Mouse (Mus musculus): ENCODE results near the gene Crb1. TPM values are rescaled to one million over a fixed set of nuclear protein-coding genes. Genes with fewer than 3 reads are reported as not detected.

Gene Crb1
- polyA plus RNA-seq, 1 experiment from 2014 or later = 0.04 TPM

DNA sequence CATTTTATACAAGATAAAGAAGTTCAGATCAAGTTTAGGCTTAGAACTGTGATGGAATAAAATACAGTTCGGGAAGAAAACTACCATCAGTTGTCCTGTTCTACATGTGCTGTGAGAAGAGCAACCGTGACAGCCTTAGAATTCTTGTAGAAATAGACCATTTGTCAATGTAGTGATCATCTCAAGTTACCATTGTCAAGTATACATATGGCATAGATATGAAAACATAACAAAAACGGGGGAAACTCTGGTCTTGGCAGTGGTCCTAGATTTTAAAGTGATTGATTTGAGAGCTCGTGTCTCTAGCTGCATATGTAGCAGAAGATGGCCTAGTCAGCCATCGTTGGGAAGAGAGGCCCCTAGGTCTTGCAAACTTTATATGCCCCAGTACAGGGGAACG lies 127.7 kb downstream of the Crb1 start:
- WGBS = 46% methylated on average over 6 of the region's 6 CpGs
- no peak overlapping the region for H3K4me2 ChIP-seq (ENCODE audit: low read depth, low read length)
- no peak overlapping the region for H3K27ac ChIP-seq (ENCODE audit: low read length)
- H3K27me3 ChIP-seq (ENCODE audit: control insufficient read depth, insufficient read depth, low read depth, low read length) = no peaks in the 10 kb centered on the region
- no peaks in the 10 kb centered on the region for H3K36me3 ChIP-seq (ENCODE audit: control insufficient read depth, insufficient read depth, low read length)
- no peak overlapping the region for H3K4me3 ChIP-seq (ENCODE audit: low read length)
- no peaks in the 10 kb centered on the region for H3K9me3 ChIP-seq (ENCODE audit: control insufficient read depth, low read length)
- no peak overlapping the region for H3K9ac ChIP-seq (ENCODE audit: low read length)
- 0 out of 2 replicates have a peak, but pooled peaks have one; percentile 43 for ATAC-seq (ENCODE audit: low read depth)
- no peaks in the 10 kb centered on the region for H3K4me1 ChIP-seq (replicated peaks; ENCODE audit: control insufficient read depth, insufficient read depth, low read length)

GRCm38 (mm10) chr1:139246723-139247380 lies 130.0 kb downstream of the Crb1 start:
- Histone ChIP-seq H3K27ac (ENCODE audit: low read length) (no peak overlapping the region), H3K4me2 (ENCODE audit: low read depth, low read length) (no peak overlapping the region), H3K36me3 (ENCODE audit: control insufficient read depth, insufficient read depth, low read length) (no peaks in the 10 kb centered on the region), H3K4me1 (replicated peaks; ENCODE audit: control insufficient read depth, insufficient read depth, low read length) (no peaks in the 10 kb centered on the region), H3K9ac (ENCODE audit: low read length) (no peak overlapping the region), H3K4me3 (ENCODE audit: low read length) (no peak overlapping the region), H3K27me3 (ENCODE audit: control insufficient read depth, insufficient read depth, low read depth, low read length) (no peaks in the 10 kb centered on the region), H3K9me3 (ENCODE audit: control insufficient read depth, low read length) (no peaks in the 10 kb centered on the region)
- 84% methylated on average over 12 of the region's 12 CpGs for WGBS
- ATAC-seq (ENCODE audit: low read depth) = no peak

DNA sequence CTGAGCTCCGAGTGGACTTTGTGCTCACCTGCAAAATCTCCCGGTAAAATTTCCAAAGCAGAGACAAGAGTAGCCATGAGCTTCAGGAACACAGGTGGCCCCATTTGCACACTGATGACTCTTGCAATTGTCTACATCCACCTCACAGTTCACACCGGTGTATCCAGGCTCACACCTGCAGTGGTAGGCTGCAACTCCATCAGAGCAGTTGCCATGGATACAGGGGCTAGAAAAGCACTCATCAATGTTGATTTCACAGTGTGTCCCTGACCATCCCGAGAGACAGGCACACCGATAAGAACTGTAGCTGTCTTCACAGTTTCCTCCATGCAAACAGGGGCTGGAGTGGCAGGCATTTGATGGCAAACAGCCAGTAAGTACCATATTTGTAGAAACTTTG lies 140.1 kb downstream of the Crb1 start:
- no peaks in the 10 kb centered on the region for H3K36me3 ChIP-seq (ENCODE audit: control insufficient read depth, insufficient read depth, low read length)
- no peaks in the 10 kb centered on the region for H3K27me3 ChIP-seq (ENCODE audit: control insufficient read depth, insufficient read depth, low read depth, low read length)
- H3K27ac ChIP-seq (ENCODE audit: low read length) = no peak overlapping the region
- ATAC-seq (ENCODE audit: low read depth) = no peak
- H3K4me1 ChIP-seq (replicated peaks; ENCODE audit: control insufficient read depth, insufficient read depth, low read length) = 0 out of 2 replicates have a peak, but pooled peaks cover 6% of the 10 kb centered on the region
- H3K4me3 ChIP-seq (ENCODE audit: low read length) = no peak overlapping the region
- no peaks in the 10 kb centered on the region for H3K9me3 ChIP-seq (ENCODE audit: control insufficient read depth, low read length)
- H3K9ac ChIP-seq (ENCODE audit: low read length) = no peak overlapping the region
- H3K4me2 ChIP-seq (ENCODE audit: low read depth, low read length) = no peak overlapping the region
- WGBS = 61% methylated on average over 5 of the region's 5 CpGs

DNA sequence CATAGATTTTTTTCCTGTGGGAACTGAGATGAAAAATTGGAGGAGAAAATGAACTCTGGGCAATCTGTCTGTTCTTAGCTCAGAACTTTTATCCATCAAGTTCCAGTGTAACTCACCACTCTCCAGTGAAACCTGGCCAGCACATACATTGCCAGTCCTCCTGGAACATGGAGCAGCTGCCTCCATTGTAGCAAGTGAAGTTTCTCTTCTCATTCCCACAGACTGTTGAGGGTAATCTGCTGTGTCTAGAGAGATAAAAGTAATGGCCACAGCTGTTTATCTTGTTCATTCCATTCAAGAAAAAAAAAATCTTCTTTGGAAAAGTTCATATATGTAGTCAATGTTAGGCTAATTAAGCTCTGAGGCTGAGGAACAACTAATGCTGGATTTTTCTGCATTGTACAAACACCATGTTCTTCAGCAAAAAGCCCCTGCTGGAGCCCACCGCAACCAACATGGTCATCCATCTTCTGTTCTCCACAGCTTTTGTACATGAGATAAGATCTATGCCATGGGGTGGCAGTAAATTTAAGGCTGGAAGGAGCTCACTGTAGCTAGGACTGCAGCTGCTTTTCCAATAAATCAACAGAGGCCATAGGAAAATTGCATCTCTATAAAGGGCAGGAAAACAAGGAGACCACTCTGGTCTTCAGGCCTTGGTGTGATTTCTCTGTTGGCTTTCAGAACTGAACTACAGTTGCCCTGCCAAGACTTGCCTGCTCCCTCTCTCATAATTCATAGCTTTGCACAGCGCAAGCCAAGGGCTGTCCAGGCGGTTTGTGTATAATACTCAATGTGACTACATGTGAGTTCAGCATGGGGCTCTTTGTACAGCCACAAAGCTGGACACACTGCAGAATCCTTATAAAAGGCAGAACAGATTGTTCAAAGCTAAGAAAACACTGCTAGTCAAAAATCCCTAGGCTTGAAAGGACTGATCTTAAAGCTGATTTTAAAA lies 142.0 kb downstream of the Crb1 start:
- Histone ChIP-seq H3K27me3 (ENCODE audit: control insufficient read depth, insufficient read depth, low read depth, low read length) (no peaks in the 10 kb centered on the region), H3K27ac (ENCODE audit: low read length) (peak overlapping the region; percentile 77), H3K4me3 (ENCODE audit: low read length) (no peak overlapping the region), H3K4me1 (replicated peaks; ENCODE audit: control insufficient read depth, insufficient read depth, low read length) (0 out of 2 replicates have a peak, but pooled peaks cover 6% of the 10 kb centered on the region), H3K36me3 (ENCODE audit: control insufficient read depth, insufficient read depth, low read length) (no peaks in the 10 kb centered on the region), H3K9ac (ENCODE audit: low read length) (no peak overlapping the region), H3K4me2 (ENCODE audit: low read depth, low read length) (no peak overlapping the region), H3K9me3 (ENCODE audit: control insufficient read depth, low read length) (no peaks in the 10 kb centered on the region)
- WGBS = 43% methylated on average over 3 of the region's 3 CpGs
- ATAC-seq (ENCODE audit: low read depth) = peak; percentile 92

GRCm38 (mm10) chr1:139232636-139233035 lies 144.3 kb downstream of the Crb1 start:
- H3K27ac ChIP-seq (ENCODE audit: low read length) = peak overlapping the region; percentile 16; the same call in 1 of the 2 replicates
- ATAC-seq (ENCODE audit: low read depth) = peak; percentile 79
- WGBS = 23% methylated on average over 3 of the region's 3 CpGs

DNA sequence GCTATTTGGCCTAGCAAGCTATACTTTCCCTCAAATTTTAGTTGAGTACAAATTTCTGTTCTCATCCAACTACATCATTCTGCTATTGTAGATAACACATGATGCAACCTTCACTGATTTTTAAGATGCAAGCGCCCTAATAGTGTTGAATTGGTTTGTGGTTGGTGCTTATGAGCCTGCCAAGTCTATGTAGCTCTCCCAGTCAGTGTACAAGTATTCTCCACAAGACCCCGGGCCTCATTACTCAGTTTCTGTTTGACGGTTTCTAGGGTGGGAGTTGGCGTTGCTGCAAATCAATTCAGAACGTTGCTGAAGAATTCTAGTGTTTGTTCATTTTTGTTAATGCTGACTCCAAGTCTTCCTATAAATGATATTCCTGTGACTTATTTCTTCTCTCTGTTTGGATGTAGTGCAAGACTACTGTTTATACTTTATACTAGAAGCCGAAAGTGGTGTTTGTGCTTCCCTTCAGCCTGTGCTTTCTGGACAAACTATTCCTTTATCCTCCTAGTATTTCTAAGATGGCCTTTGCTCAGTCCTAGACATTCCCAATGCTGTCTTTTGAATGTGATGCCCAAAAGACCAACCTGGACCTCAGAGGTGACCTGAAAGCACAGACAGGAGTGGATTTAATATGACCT lies 152.5 kb downstream of the Crb1 start:
- ATAC-seq (ENCODE audit: low read depth) = no peak
- H3K27ac ChIP-seq (ENCODE audit: low read length) = no peak overlapping the region
- no peak overlapping the region for H3K4me2 ChIP-seq (ENCODE audit: low read depth, low read length)
- WGBS = 56% methylated on average over 6 of the region's 6 CpGs
- no peaks in the 10 kb centered on the region for H3K27me3 ChIP-seq (ENCODE audit: control insufficient read depth, insufficient read depth, low read depth, low read length)
- no peaks in the 10 kb centered on the region for H3K9me3 ChIP-seq (ENCODE audit: control insufficient read depth, low read length)
- no peaks in the 10 kb centered on the region for H3K4me1 ChIP-seq (replicated peaks; ENCODE audit: control insufficient read depth, insufficient read depth, low read length)
- no peak overlapping the region for H3K9ac ChIP-seq (ENCODE audit: low read length)
- no peak overlapping the region for H3K4me3 ChIP-seq (ENCODE audit: low read length)
- no peaks in the 10 kb centered on the region for H3K36me3 ChIP-seq (ENCODE audit: control insufficient read depth, insufficient read depth, low read length)

More at GRCm38 (mm10) chr1:139232636-139233035, 144.3 kb downstream of the Crb1 start:
- Histone ChIP-seq H3K4me3 (ENCODE audit: low read length) (no peak overlapping the region), H3K27me3 (ENCODE audit: control insufficient read depth, insufficient read depth, low read depth, low read length) (no peaks in the 10 kb centered on the region), H3K4me1 (replicated peaks; ENCODE audit: control insufficient read depth, insufficient read depth, low read length) (0 out of 2 replicates have a peak, but pooled peaks cover 6% of the 10 kb centered on the region), H3K4me2 (ENCODE audit: low read depth, low read length) (no peak overlapping the region), H3K9ac (ENCODE audit: low read length) (no peak overlapping the region), H3K36me3 (ENCODE audit: control insufficient read depth, insufficient read depth, low read length) (no peaks in the 10 kb centered on the region), H3K9me3 (ENCODE audit: control insufficient read depth, low read length) (no peaks in the 10 kb centered on the region)

DNA sequence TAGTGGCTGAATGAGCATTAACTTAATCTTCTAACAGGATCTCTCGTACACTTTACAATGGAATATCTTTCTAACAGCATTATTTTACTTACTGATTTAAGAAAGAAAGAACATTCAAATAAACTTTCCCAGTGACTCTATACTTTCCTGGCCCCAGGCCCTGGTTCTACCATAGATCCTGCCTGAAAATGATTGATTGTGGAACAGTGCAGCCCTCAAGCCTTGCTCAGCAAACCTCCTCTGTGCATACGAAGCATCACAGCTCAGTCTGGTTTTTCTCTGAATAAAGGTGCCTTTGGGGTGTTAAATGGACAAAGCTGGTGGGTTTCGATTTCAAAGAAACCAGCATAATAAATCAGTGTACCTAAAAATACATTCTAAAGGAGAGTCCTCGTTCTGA lies 153.1 kb downstream of the Crb1 start:
- Histone ChIP-seq H3K4me2 (ENCODE audit: low read depth, low read length) (no peak overlapping the region), H3K4me1 (replicated peaks; ENCODE audit: control insufficient read depth, insufficient read depth, low read length) (no peaks in the 10 kb centered on the region), H3K9ac (ENCODE audit: low read length) (no peak overlapping the region), H3K9me3 (ENCODE audit: control insufficient read depth, low read length) (no peaks in the 10 kb centered on the region), H3K27me3 (ENCODE audit: control insufficient read depth, insufficient read depth, low read depth, low read length) (no peaks in the 10 kb centered on the region), H3K27ac (ENCODE audit: low read length) (no peak overlapping the region), H3K4me3 (ENCODE audit: low read length) (no peak overlapping the region), H3K36me3 (ENCODE audit: control insufficient read depth, insufficient read depth, low read length) (no peaks in the 10 kb centered on the region)
- ATAC-seq (ENCODE audit: low read depth) = no peak
- 69% methylated on average over 4 of the region's 4 CpGs for WGBS

- H3K27me3 ChIP-seq (ENCODE audit: control insufficient read depth, insufficient read depth, low read depth, low read length) = no peaks in the 10 kb centered on the region
- H3K9ac ChIP-seq (ENCODE audit: low read length) = no peak overlapping the region
- WGBS = 68% methylated on average over 8 of the region's 8 CpGs
- no peak overlapping the region for H3K27ac ChIP-seq (ENCODE audit: low read length)
- peaks cover 3% of the 10 kb centered on the region; the same call in 1 of the 2 replicates for H3K4me1 ChIP-seq (replicated peaks; ENCODE audit: control insufficient read depth, insufficient read depth, low read length)
- H3K4me3 ChIP-seq (ENCODE audit: low read length) = no peak overlapping the region
- H3K4me2 ChIP-seq (ENCODE audit: low read depth, low read length) = no peak overlapping the region
- no peak for ATAC-seq (ENCODE audit: low read depth)
- no peaks in the 10 kb centered on the region for H3K9me3 ChIP-seq (ENCODE audit: control insufficient read depth, low read length)
- H3K36me3 ChIP-seq (ENCODE audit: control insufficient read depth, insufficient read depth, low read length) = no peaks in the 10 kb centered on the region
Observed at GRCm38 (mm10) chr1:139215311-139215710, 161.6 kb downstream of the Crb1 start.

DNA sequence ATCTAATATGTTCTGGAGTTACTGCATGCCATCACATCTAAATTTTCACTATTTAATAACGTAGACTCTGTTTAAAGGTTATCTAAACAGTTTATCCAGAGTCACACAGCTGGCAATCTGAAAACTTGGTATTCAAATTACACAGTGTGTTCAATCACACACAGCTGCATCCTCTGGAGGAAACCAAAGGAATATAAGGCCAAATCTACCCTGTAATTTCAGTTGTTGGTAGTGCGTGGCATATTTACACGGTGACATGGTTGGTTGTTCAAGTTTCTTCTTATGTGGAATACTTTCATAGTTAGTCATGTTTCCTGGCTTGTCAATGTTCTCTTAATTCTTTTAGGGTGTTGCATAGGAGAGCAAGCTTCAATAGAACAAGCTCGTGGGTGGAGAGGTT lies 166.4 kb downstream of the Crb1 start:
- Histone ChIP-seq H3K9ac (ENCODE audit: low read length) (no peak overlapping the region), H3K4me3 (ENCODE audit: low read length) (no peak overlapping the region), H3K9me3 (ENCODE audit: control insufficient read depth, low read length) (no peaks in the 10 kb centered on the region), H3K4me2 (ENCODE audit: low read depth, low read length) (no peak overlapping the region), H3K27ac (ENCODE audit: low read length) (no peak overlapping the region), H3K36me3 (ENCODE audit: control insufficient read depth, insufficient read depth, low read length) (no peaks in the 10 kb centered on the region), H3K27me3 (ENCODE audit: control insufficient read depth, insufficient read depth, low read depth, low read length) (no peaks in the 10 kb centered on the region), H3K4me1 (replicated peaks; ENCODE audit: control insufficient read depth, insufficient read depth, low read length) (peaks cover 6% of the 10 kb centered on the region; the same call in 1 of the 2 replicates)
- WGBS = 54% methylated on average over 4 of the region's 4 CpGs
- ATAC-seq (ENCODE audit: low read depth) = no peak

Measured in lung, embryonic 16.5 days (tissue).